Mouse (Mus musculus) hindbrain, postnatal 0 days (tissue): ENCODE measurements at regions not wholly inside any gene's neighbourhood (a gene's known extent, or its start where the extent isn't known, plus 50 kb on each side); places are given as distances from the start of the nearest gene placed in this dataset.

Experiments used
- ATAC-seq: fragments of 200-750 bp; cut with Nextera tagmentation; 2 replicates; pipeline ENCODE4 v1.8.0; 2017; ENCODE audit warnings: mild to moderate bottlenecking, moderate TSS enrichment, moderate library complexity
- DNase-seq: peaks from one replicate; pipeline ENCODE4 v3.0.0-alpha.2; 2015; ENCODE audit warnings: low spot score
- H3K27ac ChIP-seq: fragments of 300-500 bp; sonication (generic); 2 replicates; pipeline ENCODE4 v1.5.1; 2014; ENCODE audit warnings: mild to moderate bottlenecking
- H3K27me3 ChIP-seq: fragments of 300-500 bp; sonication (generic); 2 replicates; pipeline ENCODE4 v1.6.1; 2014; ENCODE audit warnings: low read length, mixed read lengths; ENCODE audit not compliant: insufficient read depth
- H3K36me3 ChIP-seq: fragments of 300-500 bp; sonication (generic); 2 replicates; pipeline ENCODE4 v1.6.1; 2014; ENCODE audit warnings: low read length, mixed read lengths; ENCODE audit not compliant: insufficient read depth
- H3K4me1 ChIP-seq: fragments of 300-500 bp; sonication (generic); 2 replicates; pipeline ENCODE4 v1.6.1; 2014; ENCODE audit warnings: antibody characterized with exemption, low read length, mixed read lengths; ENCODE audit not compliant: insufficient read depth
- H3K4me2 ChIP-seq: fragments of 300-500 bp; sonication (generic); 2 replicates; pipeline ENCODE4 v1.6.1; 2014; ENCODE audit warnings: low read depth, mild to moderate bottlenecking, low read length, moderate library complexity, mixed read lengths
- H3K4me3 ChIP-seq: fragments of 300-500 bp; sonication (generic); 2 replicates; pipeline ENCODE4 v1.5.1; 2014; ENCODE audit warnings: low read length
- H3K9ac ChIP-seq: fragments of 300-500 bp; sonication (generic); replicated peaks from 2 replicates; pipeline ENCODE4 v1.6.1; 2014; ENCODE audit warnings: mild to moderate bottlenecking, low read length, moderate library complexity, mixed read lengths
- H3K9me3 ChIP-seq: fragments of 300-500 bp; sonication (generic); 2 replicates; pipeline ENCODE4 v1.6.1; 2016; ENCODE audit warnings: low read length, mixed read lengths
- CTCF ChIP-seq: IDR thresholded peaks from 2 replicates; pipeline ENCODE4 v1.5.1; 2016; ENCODE audit warnings: antibody characterized with exemption, control low read depth, low read depth
- WGBS: fragments of 180-500 bp; shearing (Covaris S2); extraction: QIAGEN DNeasy Blood & Tissue Kit; methylation state at CpG from one replicate; pipeline ENCODE4 v1.1.7; 2014; 5-methylcytosine and 5-hydroxymethylcytosine counted together

GRCm38 (mm10) chr2:110426881-110427280, 63.9 kb upstream of the Fibin start:
- Histone ChIP-seq H3K27me3 (no peaks in the 10 kb centered on the region), H3K4me3 (no peak overlapping the region), H3K9me3 (no peaks in the 10 kb centered on the region), H3K4me1 (no peaks in the 10 kb centered on the region), H3K27ac (no peak overlapping the region), H3K9ac (no peak overlapping the region), H3K36me3 (no peaks in the 10 kb centered on the region), H3K4me2 (no peak overlapping the region)
- ATAC-seq (no peak), DNase-seq (no peak)
- 54% methylated on average over 4 of the region's 4 CpGs for WGBS
- no peak for TF ChIP-seq CTCF

GRCm38 (mm10) chr2:110452694-110453093, 89.7 kb upstream of the Fibin start:
- ATAC-seq (no peak), DNase-seq (no peak)
- TF ChIP-seq CTCF = no peak
- 92% methylated on average over 3 of the region's 3 CpGs for WGBS
- no peak overlapping the region for H3K4me2 ChIP-seq
- H3K36me3 ChIP-seq = no peaks in the 10 kb centered on the region
- H3K9me3 ChIP-seq = no peaks in the 10 kb centered on the region
- H3K4me3 ChIP-seq = no peak overlapping the region
- H3K9ac ChIP-seq = no peak overlapping the region
- H3K4me1 ChIP-seq = no peaks in the 10 kb centered on the region
- no peaks in the 10 kb centered on the region for H3K27me3 ChIP-seq
- H3K27ac ChIP-seq = no peak overlapping the region

- H3K27me3 ChIP-seq = no peaks in the 10 kb centered on the region
- H3K4me2 ChIP-seq = no peak overlapping the region
- WGBS = 76% methylated on average over 3 of the region's 3 CpGs
- TF ChIP-seq CTCF = no peak
- H3K4me3 ChIP-seq = no peak overlapping the region
- ATAC-seq = no peak
- no peak overlapping the region for H3K27ac ChIP-seq
- H3K4me1 ChIP-seq = no peaks in the 10 kb centered on the region
- H3K9me3 ChIP-seq = no peaks in the 10 kb centered on the region
- peak; percentile 66 for DNase-seq
- H3K9ac ChIP-seq = no peak overlapping the region
- no peaks in the 10 kb centered on the region for H3K36me3 ChIP-seq
Observed at GRCm38 (mm10) chr2:110472307-110472995, 109.5 kb upstream of the Fibin start.

GRCm38 (mm10) chr2:110476591-110476990, 113.6 kb upstream of the Fibin start:
- H3K27me3 ChIP-seq = no peaks in the 10 kb centered on the region
- no peak for TF ChIP-seq CTCF
- H3K36me3 ChIP-seq = no peaks in the 10 kb centered on the region
- peak; percentile 59; the same call in 1 of the 2 replicates for ATAC-seq
- 50% methylated on average over 5 of the region's 5 CpGs for WGBS
- DNase-seq = peak; percentile 58
- H3K4me2 ChIP-seq = no peak overlapping the region
- H3K27ac ChIP-seq = no peak overlapping the region
- no peaks in the 10 kb centered on the region for H3K9me3 ChIP-seq
- no peak overlapping the region for H3K4me3 ChIP-seq
- H3K4me1 ChIP-seq = no peaks in the 10 kb centered on the region
- no peak overlapping the region for H3K9ac ChIP-seq

- no peak overlapping the region for H3K27ac ChIP-seq
- H3K4me3 ChIP-seq = no peak overlapping the region
- H3K9ac ChIP-seq = no peak overlapping the region
- H3K36me3 ChIP-seq = no peaks in the 10 kb centered on the region
- no peak for DNase-seq
- no peaks in the 10 kb centered on the region for H3K27me3 ChIP-seq
- no peak for TF ChIP-seq CTCF
- no peak overlapping the region for H3K4me2 ChIP-seq
- 93% methylated on average over 2 of the region's 2 CpGs for WGBS
- no peak for ATAC-seq
- no peaks in the 10 kb centered on the region for H3K9me3 ChIP-seq
- H3K4me1 ChIP-seq = no peaks in the 10 kb centered on the region
Observed at GRCm38 (mm10) chr2:110481327-110481726, 115.8 kb upstream of the Slc5a12 start.

- no peaks in the 10 kb centered on the region for H3K27me3 ChIP-seq
- no peak overlapping the region for H3K27ac ChIP-seq
- no peak for TF ChIP-seq CTCF
- ATAC-seq (no peak), DNase-seq (no peak)
- H3K36me3 ChIP-seq = no peaks in the 10 kb centered on the region
- 0 out of 2 replicates have a peak, but pooled peaks cover 4% of the 10 kb centered on the region for H3K4me1 ChIP-seq
- no peak overlapping the region for H3K4me3 ChIP-seq
- H3K9me3 ChIP-seq = no peaks in the 10 kb centered on the region
- H3K4me2 ChIP-seq = no peak overlapping the region
- WGBS = 50% methylated on average over 5 of the region's 5 CpGs
- no peak overlapping the region for H3K9ac ChIP-seq
Observed at GRCm38 (mm10) chr2:110486201-110486600, 110.9 kb upstream of the Slc5a12 start.

GRCm38 (mm10) chr2:110486724-110487123, 110.4 kb upstream of the Slc5a12 start:
- Histone ChIP-seq H3K27ac (no peak overlapping the region), H3K4me2 (no peak overlapping the region), H3K9ac (no peak overlapping the region), H3K4me3 (no peak overlapping the region), H3K36me3 (no peaks in the 10 kb centered on the region), H3K9me3 (no peaks in the 10 kb centered on the region), H3K4me1 (0 out of 2 replicates have a peak, but pooled peaks cover 4% of the 10 kb centered on the region), H3K27me3 (no peaks in the 10 kb centered on the region)
- DNase-seq = peak; percentile 9
- no peak for ATAC-seq
- no peak for TF ChIP-seq CTCF
- WGBS = 38% methylated on average over 4 of the region's 4 CpGs
